Mouse (Mus musculus) C2C12 (cell line): Measurements from ENCODE around the gene Fbxo9. TPM values are rescaled to one million over a fixed set of nuclear protein-coding genes. Genes with fewer than 3 reads are reported as not detected.
"Not testable (repeated sequence)": the region's sequence is repeated elsewhere in the genome, so short reads cannot be mapped to it uniquely, and the experiment has no call there.

Source experiments
- H3K27me3 ChIP-seq: one replicate; pipeline ENCODE4 v1.6.1; 2011; ENCODE audit not compliant: control insufficient read depth, insufficient read depth, insufficient read length
- H3K36me3 ChIP-seq: one replicate; pipeline ENCODE4 v1.6.1; 2011; ENCODE audit not compliant: control insufficient read depth, insufficient read depth
- H3K4me3 ChIP-seq: one replicate; pipeline ENCODE4 v1.5.1; 2011; ENCODE audit warnings: mild to moderate bottlenecking, control low read depth; ENCODE audit not compliant: poor library complexity, insufficient read depth, severe bottlenecking
- H3K79me2 ChIP-seq: one replicate; pipeline ENCODE4 v1.6.1; 2011; ENCODE audit not compliant: control insufficient read depth, insufficient read depth
- H3K79me3 ChIP-seq: one replicate; pipeline ENCODE4 v1.6.1; 2011; ENCODE audit warnings: low read depth, control low read depth
- H3ac ChIP-seq: one replicate; pipeline ENCODE3; 2011; ENCODE audit warnings: low read depth; ENCODE audit not compliant: control insufficient read depth, insufficient read length
- CEBPB ChIP-seq: IDR thresholded peaks from one replicate; pipeline ENCODE4 v1.6.1; 2011; ENCODE audit warnings: low read depth, mild to moderate bottlenecking, control low read depth, moderate library complexity
- CTCF ChIP-seq: IDR thresholded peaks from one replicate; pipeline ENCODE4 v1.5.1; 2011; ENCODE audit not compliant: control insufficient read depth, insufficient read depth, insufficient read length
- FOSL1 ChIP-seq: IDR thresholded peaks from one replicate; pipeline ENCODE4 v1.8.0; 2011; ENCODE audit warnings: mild to moderate bottlenecking, low read length; ENCODE audit not compliant: poor library complexity, insufficient read depth, severe bottlenecking
- MAX ChIP-seq: IDR thresholded peaks from one replicate; pipeline ENCODE4 v1.6.1; 2011; ENCODE audit warnings: mild to moderate bottlenecking, control low read depth
- MYOD1 ChIP-seq: IDR thresholded peaks from one replicate; pipeline ENCODE4 v1.6.1; 2011; ENCODE audit warnings: low read depth; ENCODE audit not compliant: control insufficient read depth, insufficient read length
- MYOG ChIP-seq: IDR thresholded peaks from one replicate; pipeline ENCODE4 v1.6.1; 2011; ENCODE audit not compliant: control insufficient read depth, insufficient read length; ENCODE audit errors: extremely low read depth
- USF1 ChIP-seq: IDR thresholded peaks from one replicate; pipeline ENCODE4 v1.6.1; 2011; ENCODE audit warnings: low read depth, mild to moderate bottlenecking, control low read depth, moderate library complexity
- polyA plus RNA-seq: library from polyadenylated mRNA; unstranded; fragments of >200 nt; fragmentation: generic; extraction: Trizol; gene quantifications from one replicate; pipeline ENCODE4 v1.2.1, GENCODE M21; 2012; ENCODE audit warnings: missing spikeins

The Fbxo9 gene
- polyA plus RNA-seq, 1 experiment: 17.2 TPM

GRCm38 (mm10) chr9:78087751-78088150, 21.1 kb downstream of the Fbxo9 start:
- H3K27me3 ChIP-seq: no peaks in the 10 kb centered on the region
- no peaks in the 10 kb centered on the region for H3K79me3 ChIP-seq
- peaks cover 32% of the 10 kb centered on the region for H3K36me3 ChIP-seq
- H3K79me2 ChIP-seq: no peaks in the 10 kb centered on the region
- H3ac ChIP-seq: no peak overlapping the region
- H3K4me3 ChIP-seq: no peak overlapping the region
- TF ChIP-seq MYOG (no peak), FOSL1 (no peak), MYOD1 (no peak), CTCF (no peak), CEBPB (no peak), MAX (no peak), USF1 (no peak)

GRCm38 (mm10) chr9:78085722-78086287, 23.1 kb downstream of the Fbxo9 start:
- H3K36me3 ChIP-seq: peaks cover 28% of the 10 kb centered on the region
- H3K79me3 ChIP-seq: no peaks in the 10 kb centered on the region
- H3K27me3 ChIP-seq: no peaks in the 10 kb centered on the region
- H3K4me3 ChIP-seq: no peak overlapping the region
- no peak for TF ChIP-seq MYOG
- TF ChIP-seq MAX: no peak
- H3ac ChIP-seq: no peak overlapping the region
- no peaks in the 10 kb centered on the region for H3K79me2 ChIP-seq

GRCm38 (mm10) chr9:78084341-78084740, 24.5 kb downstream of the Fbxo9 start:
- H3ac ChIP-seq: no peak overlapping the region
- H3K79me2 ChIP-seq: no peaks in the 10 kb centered on the region
- no peaks in the 10 kb centered on the region for H3K27me3 ChIP-seq
- no peak for TF ChIP-seq MYOG
- TF ChIP-seq CEBPB: no peak
- TF ChIP-seq CTCF: no peak
- no peak overlapping the region for H3K4me3 ChIP-seq
- peaks cover 28% of the 10 kb centered on the region for H3K36me3 ChIP-seq
- H3K79me3 ChIP-seq: no peaks in the 10 kb centered on the region

- no peaks in the 10 kb centered on the region for H3K79me2 ChIP-seq
- no peak overlapping the region for H3K4me3 ChIP-seq
- H3ac ChIP-seq: no peak overlapping the region
- no peaks in the 10 kb centered on the region for H3K27me3 ChIP-seq
- H3K79me3 ChIP-seq: no peaks in the 10 kb centered on the region
- H3K36me3 ChIP-seq: peaks cover 23% of the 10 kb centered on the region
- no peak for TF ChIP-seq USF1
- no peak for TF ChIP-seq MAX
- TF ChIP-seq MYOD1: no peak
- no peak for TF ChIP-seq FOSL1
- TF ChIP-seq CEBPB: no peak
- TF ChIP-seq MYOG: no peak
- TF ChIP-seq CTCF: no peak
Observed at GRCm38 (mm10) chr9:78081835-78082234, 27.0 kb downstream of the Fbxo9 start.

- H3K79me3 ChIP-seq: no peaks in the 10 kb centered on the region
- H3K79me2 ChIP-seq: no peaks in the 10 kb centered on the region
- no peak overlapping the region for H3ac ChIP-seq
- TF ChIP-seq CTCF: no peak
- no peak overlapping the region for H3K4me3 ChIP-seq
- H3K27me3 ChIP-seq: no peaks in the 10 kb centered on the region
- no peaks in the 10 kb centered on the region for H3K36me3 ChIP-seq
Observed at GRCm38 (mm10) chr9:78078240-78078639, 30.6 kb downstream of the Fbxo9 start.

GRCm38 (mm10) chr9:78075256-78075655, 33.6 kb downstream of the Fbxo9 start:
- Histone ChIP-seq H3ac (no peak overlapping the region), H3K36me3 (no peaks in the 10 kb centered on the region), H3K79me3 (no peaks in the 10 kb centered on the region), H3K27me3 (no peaks in the 10 kb centered on the region), H3K4me3 (no peak overlapping the region), H3K79me2 (no peaks in the 10 kb centered on the region)
- TF ChIP-seq CEBPB (no peak), MYOG (no peak), FOSL1 (no peak), CTCF (no peak)

- no peaks in the 10 kb centered on the region for H3K79me2 ChIP-seq
- no peaks in the 10 kb centered on the region for H3K36me3 ChIP-seq
- no peak overlapping the region for H3K4me3 ChIP-seq
- H3ac ChIP-seq: no peak overlapping the region
- no peaks in the 10 kb centered on the region for H3K79me3 ChIP-seq
- no peaks in the 10 kb centered on the region for H3K27me3 ChIP-seq
- TF ChIP-seq CEBPB (no peak), FOSL1 (no peak), MAX (no peak), USF1 (no peak), CTCF (no peak), MYOD1 (no peak), MYOG (no peak)
Observed at GRCm38 (mm10) chr9:78073713-78074340, 35.0 kb downstream of the Fbxo9 start.

- H3K79me2 ChIP-seq, H3K36me3 ChIP-seq, H3K4me3 ChIP-seq, H3K27me3 ChIP-seq, H3K79me3 ChIP-seq, H3ac ChIP-seq: not testable (repeated sequence)
Observed at GRCm38 (mm10) chr9:78073291-78073690, 35.6 kb downstream of the Fbxo9 start.
